ENCODE assay signal across 8 mouse cellular contexts in genomic region chr5:122400628-122401302, GRCm38 (mm10). TPM values are rescaled to one million over a fixed set of nuclear protein-coding genes. Genes with fewer than 3 reads are reported as not detected.
DNase-seq lines count a peak whose midpoint lies in the region; ATAC-seq lines count a peak whose summit lies in the region.

No protein-coding gene starts in this region.

- peaks cover 88% of the 10 kb centered on the region for H3K36me3 ChIP-seq in limb, embryonic 10.5 days
- peaks cover 14% of the 10 kb centered on the region for H3K36me3 ChIP-seq in midbrain, embryonic 11.5 days (ENCODE audit: control insufficient read depth, insufficient read depth, low read length)

- H3K27ac ChIP-seq in limb, embryonic 10.5 days, result no peak overlapping the region
- no peak overlapping the region for H3K27ac ChIP-seq in midbrain, embryonic 11.5 days (ENCODE audit: low read depth, low read length)

- no peak overlapping the region for H3K4me3 ChIP-seq in limb, embryonic 10.5 days
- no peak overlapping the region for H3K4me3 ChIP-seq in midbrain, embryonic 11.5 days (ENCODE audit: low read depth, low read length)

- no peak for ATAC-seq in midbrain, embryonic 11.5 days (ENCODE audit: low FRiP score)

- peak; percentile 64 for DNase-seq in right cerebral cortex, adult 18-20 months
- no peak for DNase-seq in right cerebral cortex, postnatal 10 days (ENCODE audit: low spot score in 2 of 2)
- peak; percentile 68 for DNase-seq in gastrocnemius, postnatal 25 days
- DNase-seq in kidney, postnatal 10 days, result peak; percentile 84
- DNase-seq in skeletal muscle tissue, adult 2 months (ENCODE audit: low read depth, low spot score), result peak; percentile 87
- no peak for DNase-seq in embryo, embryonic 10 days (ENCODE audit: low spot score)
- no peak for DNase-seq in limb, embryonic 10.5 days (ENCODE audit: low spot score)
- DNase-seq in midbrain, embryonic 11.5 days (ENCODE audit: low spot score, missing footprints), result no peak

- no peaks in the 10 kb centered on the region for H3K9me3 ChIP-seq in limb, embryonic 10.5 days (replicated peaks)
- no peaks in the 10 kb centered on the region for H3K9me3 ChIP-seq in midbrain, embryonic 11.5 days (ENCODE audit: control insufficient read depth, low read length)

- no peaks in the 10 kb centered on the region for H3K27me3 ChIP-seq in limb, embryonic 10.5 days (ENCODE audit: low read depth, poor library complexity, severe bottlenecking)
- no peaks in the 10 kb centered on the region for H3K27me3 ChIP-seq in midbrain, embryonic 11.5 days (ENCODE audit: control insufficient read depth, insufficient read depth, low read length)

- H3K4me2 ChIP-seq in midbrain, embryonic 11.5 days, result no peak overlapping the region

- H3K4me1 ChIP-seq in limb, embryonic 10.5 days, result no peaks in the 10 kb centered on the region
- no peaks in the 10 kb centered on the region for H3K4me1 ChIP-seq in midbrain, embryonic 11.5 days (ENCODE audit: control insufficient read depth, insufficient read depth, low read length)

- H3K9ac ChIP-seq in midbrain, embryonic 11.5 days (ENCODE audit: low read length), result no peak overlapping the region

- 87% methylated on average over 18 of the region's 18 CpGs for WGBS in limb, embryonic 10.5 days
- WGBS in midbrain, embryonic 11.5 days, result 89% methylated on average over 18 of the region's 18 CpGs

RNA-seq across cellular contexts. Expression of gene Arpc3, which starts 9.1 kb away (rescaled TPM):
- total RNA-seq in gastrocnemius, postnatal 25 days (2021), result 10 to 100 TPM; 46.8 to 54.9 TPM
- 80.5 and 86.6 TPM in 2 replicates for polyA plus RNA-seq in limb, embryonic 10.5 days (2016; fragmentation: Nextera tagmentation; extraction: Ambion mirVana)
- 61.7 and 65.3 TPM in 2 replicates for polyA plus RNA-seq in midbrain, embryonic 11.5 days (2014; fragmentation: Nextera tagmentation; extraction: Ambion mirVana)

RNA-seq across cellular contexts. Expression of gene Anapc7, which starts 20.7 kb away (rescaled TPM):
- 10 to 100 TPM; 12.3 to 13.4 TPM for total RNA-seq in gastrocnemius, postnatal 25 days (2021)
- 60.4 and 66.8 TPM in 2 replicates for polyA plus RNA-seq in limb, embryonic 10.5 days (2016; fragmentation: Nextera tagmentation; extraction: Ambion mirVana)
- 30.5 and 32.0 TPM in 2 replicates for polyA plus RNA-seq in midbrain, embryonic 11.5 days (2014; fragmentation: Nextera tagmentation; extraction: Ambion mirVana)

RNA-seq across cellular contexts. Expression of gene Fam216a, which starts 28.6 kb away (rescaled TPM):
- 1 to 10 TPM; 5.8 to 6.1 TPM for total RNA-seq in gastrocnemius, postnatal 25 days (2021)
- polyA plus RNA-seq in limb, embryonic 10.5 days (2016; fragmentation: Nextera tagmentation; extraction: Ambion mirVana), result 83.6 and 90.4 TPM in 2 replicates
- 113 and 116 TPM in 2 replicates for polyA plus RNA-seq in midbrain, embryonic 11.5 days (2014; fragmentation: Nextera tagmentation; extraction: Ambion mirVana)

RNA-seq across cellular contexts. Expression of gene Gpn3, which starts 29.1 kb away (rescaled TPM):
- total RNA-seq in gastrocnemius, postnatal 25 days (2021), result 10 to 100 TPM; 20.4 to 21.4 TPM
- 102 and 103 TPM in 2 replicates for polyA plus RNA-seq in limb, embryonic 10.5 days (2016; fragmentation: Nextera tagmentation; extraction: Ambion mirVana)
- polyA plus RNA-seq in midbrain, embryonic 11.5 days (2014; fragmentation: Nextera tagmentation; extraction: Ambion mirVana), result 61.2 and 64.9 TPM in 2 replicates

RNA-seq across cellular contexts. Expression of gene Vps29, which starts 46.6 kb away (rescaled TPM):
- total RNA-seq in gastrocnemius, postnatal 25 days (2021), result 10 to 100 TPM; 38.2 to 39.6 TPM
- polyA plus RNA-seq in limb, embryonic 10.5 days (2016; fragmentation: Nextera tagmentation; extraction: Ambion mirVana), result 191 and 204 TPM in 2 replicates
- polyA plus RNA-seq in midbrain, embryonic 11.5 days (2014; fragmentation: Nextera tagmentation; extraction: Ambion mirVana), result 211 and 215 TPM in 2 replicates

Comparison
In these comparisons a context has a peak if more than half of its experiments do, and no peak if none do; other contexts are left out.
1. DNase-seq: peak in right cerebral cortex, adult 18-20 months (single experiment), gastrocnemius, postnatal 25 days (single experiment), kidney, postnatal 10 days (single experiment) and skeletal muscle tissue, adult 2 months (single experiment); none in right cerebral cortex, postnatal 10 days (0 of 2), embryo, embryonic 10 days (single experiment), limb, embryonic 10.5 days (single experiment) and midbrain, embryonic 11.5 days (single experiment).